Mouse (Mus musculus) adrenal gland, adult (tissue): ENCODE results near the gene Hes1.
A peak's percentile ranks its signal among the peaks of the same experiment; 100 is the strongest.
"Not testable (repeated sequence)": the region's sequence is repeated elsewhere in the genome, so short reads cannot be mapped to it uniquely, and the experiment has no call there.

Experiments used
- DNase-seq, 2 experiments: peaks; one replicate each; pipeline ENCODE4 v3.0.0; 2022 to 2023; ENCODE audit warnings: low spot score in 1 of 2; ENCODE audit not compliant: inconsistent age in 2 of 2

The Hes1 gene

GRCm38 (mm10) chr16:30069950-30070770 lies 6.0 kb downstream of the Hes1 start:
- DNase-seq = peak; percentile 95 to 96

- no peak for DNase-seq
Observed at GRCm38 (mm10) chr16:30070771-30071191, 6.6 kb downstream of the Hes1 start.

- DNase-seq = no peak
Observed at GRCm38 (mm10) chr16:30073317-30073716, 9.1 kb downstream of the Hes1 start.

GRCm38 (mm10) chr16:30081498-30081897 lies 17.3 kb downstream of the Hes1 start:
- peak; percentile 60 to 90 for DNase-seq

- peak in 1 of 2 experiments; percentile 70 for DNase-seq
Observed at GRCm38 (mm10) chr16:30081980-30082379, 17.8 kb downstream of the Hes1 start.

- DNase-seq = no peak
Observed at GRCm38 (mm10) chr16:30082965-30083364, 18.8 kb downstream of the Hes1 start.

DNA sequence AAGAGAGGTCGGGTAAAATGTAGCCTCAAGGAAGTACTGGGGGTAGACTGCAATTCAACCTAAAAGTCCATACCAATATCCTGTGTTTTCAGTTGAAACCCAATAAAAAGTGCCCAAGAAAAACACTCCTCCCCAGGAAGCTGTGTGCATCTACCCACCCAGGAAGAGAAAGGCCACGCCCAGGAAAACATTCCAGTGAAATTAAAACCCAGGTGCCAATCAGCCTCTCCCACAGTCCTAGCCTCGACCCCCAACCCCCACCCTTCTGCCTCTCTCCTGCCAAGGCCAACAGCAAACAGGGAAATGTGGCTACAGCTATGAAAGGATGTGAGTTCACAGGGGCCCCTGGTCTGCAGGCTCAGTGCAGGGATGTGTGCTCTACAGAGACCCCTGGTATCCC lies 19.4 kb downstream of the Hes1 start:
- DNase-seq = no peak

GRCm38 (mm10) chr16:30088646-30089045 lies 24.5 kb downstream of the Hes1 start:
- peak; percentile 74 to 89 for DNase-seq

DNA sequence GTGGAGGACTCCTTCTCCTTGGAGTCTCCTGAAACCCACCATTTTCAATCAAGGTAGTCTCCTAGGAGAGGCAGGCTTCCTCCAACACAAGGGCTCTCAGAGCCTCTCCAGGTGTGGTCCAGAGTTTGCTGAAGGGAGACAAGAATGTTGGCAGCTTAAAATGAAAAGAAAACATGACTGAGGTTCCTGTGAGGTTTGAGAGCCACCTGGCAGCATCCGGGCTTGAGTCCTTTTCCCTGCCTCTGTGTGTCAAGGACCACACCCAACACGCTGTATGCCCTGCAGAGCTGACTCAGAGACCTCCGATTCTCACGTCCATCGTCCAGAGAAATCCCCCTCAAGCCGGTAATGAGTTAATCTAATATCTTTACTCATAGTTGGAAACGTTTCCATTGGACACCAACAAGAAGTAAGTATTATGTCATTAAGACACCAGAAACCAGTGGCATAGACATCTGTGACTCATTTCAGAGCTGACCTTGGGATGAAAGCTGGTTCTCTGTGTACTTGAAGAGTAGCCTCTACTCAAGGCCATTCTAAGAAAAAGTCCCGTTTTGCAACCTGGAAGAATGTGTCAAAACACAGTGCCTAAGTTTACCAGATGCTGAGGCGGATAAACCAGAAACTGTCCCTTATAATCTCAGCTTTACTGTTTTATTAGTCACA lies 26.1 kb downstream of the Hes1 start:
- DNase-seq = peak; percentile 79 to 94

DNA sequence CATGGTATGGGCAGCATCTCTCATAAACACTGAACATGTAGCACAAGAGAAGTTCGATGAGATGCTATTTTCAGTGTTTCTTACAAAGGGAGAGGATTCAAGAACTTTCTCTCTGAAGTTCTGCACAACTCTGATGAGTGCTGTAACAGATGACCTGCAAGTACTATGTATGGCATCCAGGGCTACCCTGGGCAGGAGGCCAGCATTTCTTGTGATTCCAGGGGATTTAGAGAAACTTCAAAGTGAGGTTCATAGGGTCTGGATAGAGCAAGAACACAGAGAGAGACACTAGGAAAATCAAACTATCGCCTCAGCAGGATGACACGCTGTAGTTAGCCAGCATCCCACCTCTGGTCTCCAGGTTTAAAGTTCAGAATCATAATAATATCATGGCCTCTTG lies 31.9 kb downstream of the Hes1 start:
- peak in 1 of 2 experiments; percentile 55 for DNase-seq

- no peak for DNase-seq
Observed at GRCm38 (mm10) chr16:30096475-30096874, 32.3 kb downstream of the Hes1 start.

- DNase-seq = no peak
Observed at GRCm38 (mm10) chr16:30099124-30099523, 34.9 kb downstream of the Hes1 start.

- DNase-seq = no peak
Observed at GRCm38 (mm10) chr16:30102149-30102915, 38.1 kb downstream of the Hes1 start.

DNA sequence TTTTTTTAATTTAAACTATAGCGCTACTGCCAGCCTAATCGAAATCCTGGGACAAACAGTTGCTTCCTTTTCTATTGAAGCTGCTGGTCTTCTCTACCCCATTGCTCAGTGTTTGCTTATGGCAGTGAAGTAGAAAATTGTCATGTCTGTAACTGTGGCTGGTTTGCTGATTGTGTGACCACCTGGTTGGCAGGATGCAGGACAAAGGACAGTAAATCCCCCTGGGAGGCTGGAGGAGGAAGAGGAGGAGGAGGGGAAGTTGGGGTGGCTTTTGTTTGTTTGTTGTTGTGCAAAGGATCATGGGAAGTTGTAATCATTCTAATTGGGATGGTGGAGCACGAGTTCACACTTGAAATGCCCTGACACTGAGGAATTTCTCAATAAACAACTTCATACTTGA lies 38.8 kb downstream of the Hes1 start:
- no peak for DNase-seq

- no peak for DNase-seq
Observed at GRCm38 (mm10) chr16:30103495-30103894, 39.3 kb downstream of the Hes1 start.

GRCm38 (mm10) chr16:30104363-30104762 lies 40.2 kb downstream of the Hes1 start:
- DNase-seq = no peak

GRCm38 (mm10) chr16:30105476-30105875 lies 41.3 kb downstream of the Hes1 start:
- DNase-seq = no peak

DNA sequence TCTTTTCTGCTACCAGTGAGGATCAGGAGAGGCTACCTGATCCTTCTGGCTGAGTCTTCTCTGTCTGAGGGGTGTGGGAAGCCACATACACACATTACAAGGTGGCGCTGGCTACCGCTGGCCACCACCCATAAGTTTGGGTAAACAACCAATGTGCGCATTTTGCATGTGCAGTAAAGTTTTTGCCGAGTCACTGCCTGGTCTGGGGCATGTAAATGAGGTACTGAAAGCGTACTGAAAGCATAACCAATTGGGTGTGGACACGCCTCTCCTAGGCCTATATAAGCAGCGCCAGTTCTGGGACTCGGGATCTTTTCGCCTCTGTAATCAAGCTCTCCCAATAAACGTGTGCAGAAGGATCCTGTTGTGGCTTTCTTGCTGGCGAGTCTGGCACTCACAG lies 44.0 kb downstream of the Hes1 start:
- not testable (repeated sequence) for DNase-seq

- no peak for DNase-seq
Observed at GRCm38 (mm10) chr16:30110466-30110865, 46.3 kb downstream of the Hes1 start.

GRCm38 (mm10) chr16:30111069-30111468 lies 46.9 kb downstream of the Hes1 start:
- no peak for DNase-seq

GRCm38 (mm10) chr16:30111566-30111965 lies 47.4 kb downstream of the Hes1 start:
- no peak for DNase-seq

- DNase-seq = no peak
Observed at GRCm38 (mm10) chr16:30113170-30113569, 49.0 kb downstream of the Hes1 start.
